Mouse (Mus musculus) small intestine, adult 2 months (tissue): ENCODE results near the gene Dmc1.

Experiments
- CTCF ChIP-seq: fragments of 200-500 bp; IDR thresholded peaks from 2 replicates; pipeline ENCODE4 v1.5.1; 2012; ENCODE audit warnings: low read depth, mild to moderate bottlenecking, control low read depth, inconsistent platforms, low read length, moderate library complexity, mixed read lengths; ENCODE audit not compliant: insufficient replicate concordance, insufficient read length; ENCODE audit errors: extremely low read depth
- POLR2A ChIP-seq: fragments of 200-500 bp; IDR thresholded peaks from 2 replicates; pipeline ENCODE4 v1.6.1; 2012; ENCODE audit warnings: low read depth, mild to moderate bottlenecking, control low read depth, inconsistent platforms, low read length, moderate library complexity

- TF ChIP-seq POLR2A (no peak), CTCF (no peak)
These were observed 23.3 kb downstream of the Dmc1 start for GRCm38 (mm10) chr15:79581581-79581980.
